Mouse (Mus musculus) cerebellum, adult 18-20 months (tissue): Measurements from ENCODE around the gene Cisd3.
"Not testable (repeated sequence)": the region's sequence is repeated elsewhere in the genome, so short reads cannot be mapped to it uniquely, and the experiment has no call there.

ENCODE experiments used
- DNase-seq, 2 experiments: peaks; one replicate each; pipeline ENCODE4 v3.0.0; 2021

Cisd3 gene

DNA sequence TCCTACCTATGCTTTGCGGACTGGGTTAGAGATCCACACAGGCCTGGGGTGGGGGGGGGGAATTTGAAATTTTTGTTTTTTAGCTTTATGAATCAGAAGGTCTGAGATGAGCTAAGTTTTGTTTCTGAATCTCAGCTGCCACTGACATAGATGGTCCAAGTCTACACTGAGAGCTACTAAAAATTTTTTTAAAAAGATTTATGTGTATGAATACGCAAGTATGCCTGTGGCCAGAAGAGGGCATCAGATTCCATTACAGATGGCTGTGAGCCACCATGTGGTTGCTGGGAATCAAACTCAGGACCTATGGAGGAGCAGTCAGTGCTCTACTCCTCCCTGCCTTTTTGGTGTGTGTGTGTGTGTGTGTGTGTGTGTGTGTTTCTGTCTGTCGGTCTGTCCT lies 28.7 kb downstream of the Cisd3 start:
- no peak for DNase-seq

DNA sequence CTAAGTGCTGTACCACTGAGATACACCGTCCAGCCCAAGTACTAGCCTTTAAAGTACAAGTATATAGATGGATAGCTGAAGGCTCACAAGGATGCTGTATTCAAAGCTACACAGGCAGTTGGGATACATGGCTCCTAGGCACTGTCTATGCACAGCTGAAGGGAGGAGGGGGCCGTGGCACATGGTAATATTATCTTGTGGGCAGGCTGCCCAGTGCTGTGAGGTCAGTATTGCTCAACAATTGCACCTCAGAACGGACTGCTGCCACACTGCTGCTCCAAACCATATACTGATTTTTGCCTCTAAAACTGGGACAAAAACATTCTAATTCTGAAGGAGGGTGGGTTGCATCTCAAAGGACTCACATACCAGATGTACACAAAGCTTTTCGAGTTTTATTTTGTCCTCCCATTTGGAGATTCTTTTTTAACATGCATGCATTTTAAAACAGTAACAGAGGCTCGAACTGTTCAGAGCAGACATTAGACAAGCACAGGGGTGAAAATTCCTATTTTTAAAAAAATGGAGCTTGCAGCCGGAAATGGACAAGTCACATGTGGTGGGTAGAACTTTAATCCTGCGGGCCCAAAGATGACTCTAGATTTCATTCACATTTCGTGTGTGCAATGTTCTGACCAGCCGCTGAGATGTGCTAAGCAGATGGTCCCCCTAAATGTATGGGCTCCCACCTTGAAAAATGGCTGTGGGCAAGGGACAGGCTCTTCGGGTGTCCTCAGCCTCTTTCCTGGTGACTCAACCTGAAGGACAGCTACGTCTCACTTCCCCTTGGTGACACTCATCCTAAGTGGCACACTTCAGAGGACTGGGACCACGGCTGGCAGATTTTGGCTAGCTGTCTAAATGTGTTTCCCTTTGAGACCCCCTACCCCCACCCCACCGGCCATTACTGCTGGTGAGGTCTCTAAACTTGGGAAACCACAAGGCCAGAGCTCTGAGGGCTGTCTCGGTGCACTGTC lies 29.4 kb downstream of the Cisd3 start:
- no peak for DNase-seq

DNA sequence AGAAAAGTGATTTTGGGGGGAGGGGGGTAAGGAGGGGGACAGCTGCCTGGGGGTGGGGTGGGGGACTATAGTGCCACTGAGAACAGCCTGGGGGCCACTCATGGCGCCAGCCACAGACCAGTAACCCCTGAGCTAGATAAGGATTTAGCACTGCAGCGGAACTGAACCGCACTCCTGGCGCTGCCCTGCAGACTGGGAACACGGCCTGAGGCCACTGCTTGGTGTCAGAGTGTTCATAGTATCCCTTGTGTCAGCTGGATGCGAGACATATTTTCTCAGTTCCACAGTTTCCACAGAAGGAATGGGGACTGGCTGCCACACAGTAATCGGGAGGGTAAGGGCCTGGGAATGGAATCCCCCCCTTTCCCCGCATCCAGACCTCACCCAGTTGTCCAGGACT lies 30.4 kb downstream of the Cisd3 start:
- DNase-seq, result no peak

DNA sequence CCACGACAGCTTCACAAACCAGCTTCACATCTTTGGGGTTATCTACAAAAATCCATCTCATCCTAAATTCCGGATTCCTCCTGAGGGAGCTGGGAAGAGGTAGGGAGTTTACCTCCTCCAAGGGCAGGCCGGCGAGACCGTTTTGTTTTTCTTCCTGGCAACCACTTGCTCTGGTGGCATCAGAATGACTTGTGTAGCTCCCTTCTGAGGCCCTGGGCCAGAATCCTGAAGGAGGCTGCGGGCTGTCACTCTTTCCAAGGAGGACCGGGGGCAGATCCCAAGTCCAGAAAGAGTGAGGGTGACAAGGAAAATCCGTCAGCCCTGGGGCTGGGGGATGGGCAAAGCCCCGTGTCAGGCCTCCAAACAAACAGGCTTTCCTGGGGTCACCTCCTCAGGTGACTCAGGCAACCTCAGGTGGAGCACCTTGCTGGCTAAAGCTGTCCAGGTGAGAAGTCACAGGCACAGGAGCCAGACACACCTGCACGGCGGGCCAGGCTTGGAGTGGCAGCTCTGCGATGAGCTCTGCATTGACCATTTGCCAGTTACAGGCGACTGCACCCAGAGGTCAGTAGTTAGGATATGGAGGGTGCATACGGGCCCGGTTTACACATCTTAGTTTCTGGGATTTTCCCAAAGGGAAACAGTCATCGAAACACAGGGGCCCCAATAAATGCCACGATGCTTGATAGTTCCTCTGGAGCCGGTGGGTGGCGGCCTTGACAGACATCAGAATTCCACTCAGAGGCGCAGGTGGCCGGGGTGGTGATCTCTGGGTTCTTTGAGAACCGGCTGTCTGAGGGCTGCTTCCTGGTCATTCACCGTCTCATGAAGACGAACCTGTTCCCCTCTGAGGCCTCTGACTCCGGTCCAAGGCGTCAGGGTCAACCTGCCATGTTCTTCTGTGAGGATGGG lies 32.0 kb downstream of the Cisd3 start:
- no peak for DNase-seq

DNA sequence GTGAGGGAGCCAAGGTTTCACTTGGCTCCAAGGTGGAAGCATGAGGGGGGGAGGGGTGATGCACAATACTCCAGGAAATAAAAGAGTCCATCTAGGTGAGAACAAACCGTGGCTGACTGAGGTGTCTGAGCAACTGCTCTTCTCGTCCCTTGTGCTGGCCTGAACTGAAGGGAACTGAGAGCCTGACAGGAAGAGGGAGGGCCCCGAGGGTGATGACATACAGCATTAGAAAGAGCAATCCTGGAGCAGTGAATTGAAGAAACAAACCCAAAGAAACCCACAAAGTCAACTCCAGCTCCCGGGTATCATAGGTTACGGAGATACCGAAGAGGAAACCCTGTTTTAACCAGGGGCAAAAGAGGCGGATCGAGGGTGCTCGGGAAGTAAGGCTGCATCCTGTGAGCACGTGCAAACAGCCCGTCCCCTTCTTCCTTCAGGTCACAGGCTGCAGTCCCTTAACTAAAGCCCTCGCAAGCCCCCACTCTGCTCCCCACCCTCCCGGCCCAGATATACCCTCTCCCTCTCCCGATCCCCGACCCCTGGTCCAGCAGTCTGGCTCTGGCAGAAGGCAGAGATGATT lies 32.7 kb downstream of the Cisd3 start:
- no peak for DNase-seq

DNA sequence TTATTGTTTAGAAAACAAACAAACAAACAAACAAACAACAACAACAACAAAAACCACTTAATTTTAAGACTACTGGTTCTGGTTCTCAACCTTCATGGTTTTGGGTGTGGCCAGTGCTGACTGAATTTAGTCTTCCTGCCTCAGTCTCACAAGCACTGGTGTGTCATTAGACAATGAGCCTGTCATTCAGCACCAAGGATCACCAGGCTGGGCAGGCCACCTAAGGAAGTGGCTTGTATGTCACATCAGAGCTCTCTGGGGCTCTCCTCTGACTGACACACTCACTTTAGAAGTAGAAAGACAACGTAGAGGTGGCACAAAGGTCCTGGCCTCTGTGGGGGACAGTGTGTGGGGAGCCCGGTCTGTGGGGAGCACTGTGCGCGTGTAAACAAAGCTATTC lies 33.4 kb downstream of the Cisd3 start:
- no peak for DNase-seq

DNA sequence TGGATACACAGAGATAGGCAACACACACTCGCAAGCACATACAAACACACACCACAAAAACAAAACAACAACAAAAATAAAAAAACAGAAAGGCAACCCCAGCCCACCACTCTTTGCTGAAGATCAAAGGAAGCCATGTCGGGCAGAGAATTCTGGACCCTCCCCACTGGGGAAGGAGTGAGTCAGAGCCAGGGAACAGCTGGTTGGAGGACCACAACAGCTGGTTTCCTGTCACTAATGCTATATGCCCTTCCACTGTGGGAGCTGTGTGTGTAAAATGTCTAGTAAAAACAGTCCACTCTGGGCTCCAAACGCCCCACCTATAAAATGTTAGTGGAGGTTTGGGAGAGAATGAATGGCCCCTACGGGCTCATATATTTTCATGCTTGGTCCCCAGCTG lies 35.7 kb downstream of the Cisd3 start:
- DNase-seq, result no peak

DNA sequence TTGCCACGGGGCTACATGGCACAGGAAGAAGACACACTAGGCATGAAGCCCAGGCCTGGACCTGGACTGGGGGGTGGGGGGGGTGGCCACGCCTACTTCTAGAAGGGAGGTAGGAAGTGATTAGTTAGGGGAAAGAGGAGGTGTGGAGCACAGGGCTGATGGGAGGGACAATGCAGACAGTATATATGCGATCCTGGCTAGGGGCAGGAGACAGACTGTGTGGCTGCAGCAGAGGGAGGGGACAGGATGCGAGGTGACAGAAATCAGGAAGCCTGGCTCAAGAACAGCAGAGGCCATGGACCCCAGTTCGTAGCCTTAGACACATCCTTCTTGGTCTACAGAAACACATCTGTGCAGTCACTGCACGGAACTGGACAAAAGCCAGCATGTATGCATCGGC lies 38.1 kb downstream of the Cisd3 start:
- DNase-seq, result no peak

DNA sequence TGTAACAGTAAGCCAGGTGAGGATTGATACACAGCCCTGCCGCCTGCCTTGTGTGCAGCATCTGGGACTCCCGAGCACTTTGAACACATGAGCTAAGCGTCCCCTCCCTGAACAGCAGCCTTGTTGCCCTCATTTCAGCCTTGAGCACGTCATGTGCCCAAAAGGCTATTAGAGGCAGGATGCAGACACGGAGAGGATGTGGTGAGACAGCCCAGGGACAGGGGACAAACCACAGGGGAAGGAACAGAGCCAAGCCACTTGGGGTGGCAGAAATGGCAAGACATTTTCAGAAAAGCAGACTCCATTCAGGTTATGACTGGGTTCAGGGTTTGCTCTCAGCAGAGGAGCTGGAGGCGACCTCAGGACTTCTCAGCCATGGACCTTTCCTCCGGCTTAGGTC lies 42.7 kb downstream of the Cisd3 start:
- no peak for DNase-seq

DNA sequence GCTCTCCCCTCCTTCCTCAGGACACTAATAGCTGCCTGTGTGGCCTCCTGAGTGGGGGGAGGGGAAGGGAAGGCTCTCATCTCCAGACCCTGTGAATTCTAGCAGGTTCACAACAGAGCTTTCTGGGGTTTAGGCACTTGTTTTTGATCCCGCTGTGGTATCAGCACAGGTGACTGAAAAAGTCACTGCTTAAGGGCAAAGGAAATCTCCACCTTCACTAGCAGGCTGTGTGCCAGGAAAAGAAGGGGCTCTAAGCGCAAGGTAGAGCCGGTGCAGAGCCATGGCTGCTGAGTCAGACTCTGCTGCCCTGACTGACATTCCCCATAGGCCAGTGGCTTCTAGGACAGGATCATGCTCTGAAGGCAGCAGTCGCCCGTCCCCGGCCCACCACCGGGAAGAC lies 43.1 kb downstream of the Cisd3 start:
- DNase-seq, result no peak

DNA sequence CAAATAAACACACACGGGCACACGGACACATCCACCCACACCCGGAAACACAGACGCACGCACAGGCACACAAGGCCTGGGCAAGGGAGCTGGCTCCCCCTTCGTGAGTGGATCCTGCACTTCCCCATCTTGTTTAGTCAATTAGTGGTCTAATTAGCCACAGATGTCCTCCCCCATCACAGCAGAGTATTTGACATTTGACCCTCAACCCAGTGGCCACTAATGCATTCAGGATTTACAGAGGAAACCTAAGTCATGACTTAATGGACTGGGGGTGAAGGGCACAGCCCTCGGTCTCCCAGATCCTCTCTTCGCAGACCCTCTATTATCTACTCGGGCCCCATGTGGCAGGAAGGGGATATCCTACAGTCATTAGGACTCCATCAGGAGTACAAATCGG lies 48.1 kb downstream of the Cisd3 start:
- no peak for DNase-seq

DNA sequence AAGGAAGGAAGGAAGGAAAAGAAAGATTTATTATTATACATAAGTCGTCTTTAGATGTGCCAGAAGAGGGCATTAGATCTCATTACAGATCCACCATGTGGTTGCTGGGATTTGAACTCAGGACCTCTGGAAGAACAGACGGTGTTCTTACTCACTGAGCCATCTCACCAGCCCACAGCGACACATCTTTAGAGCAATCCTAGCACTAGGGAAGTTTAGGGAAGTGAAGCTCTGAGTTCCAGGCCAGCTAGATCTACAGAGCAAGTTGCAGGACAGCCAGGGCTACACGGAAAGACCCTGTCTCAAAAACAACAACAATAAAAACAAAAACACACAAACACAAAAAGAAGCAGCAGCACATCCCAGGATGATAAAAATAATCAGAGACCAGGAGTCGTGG lies 49.2 kb downstream of the Cisd3 start:
- DNase-seq, result not testable (repeated sequence)

DNA sequence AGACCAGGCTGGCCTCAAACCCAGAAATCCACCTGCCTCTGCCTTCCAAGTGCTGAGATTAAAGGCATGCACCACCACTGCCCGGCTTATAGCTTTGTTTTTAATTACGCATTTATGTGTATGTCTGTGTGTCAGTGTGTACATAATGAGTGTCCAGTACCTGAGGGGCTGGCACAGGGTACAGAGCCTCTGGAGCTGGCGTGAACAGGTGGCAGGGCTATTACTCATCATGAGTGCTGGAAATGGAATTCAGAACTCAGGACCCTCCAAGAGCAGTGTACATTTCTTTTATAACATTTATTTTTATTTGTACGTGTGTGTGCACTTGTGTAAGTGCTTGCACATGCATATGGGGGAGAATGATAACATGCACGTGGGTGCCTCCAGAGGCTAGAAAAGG lies 51.0 kb downstream of the Cisd3 start:
- no peak for DNase-seq

DNA sequence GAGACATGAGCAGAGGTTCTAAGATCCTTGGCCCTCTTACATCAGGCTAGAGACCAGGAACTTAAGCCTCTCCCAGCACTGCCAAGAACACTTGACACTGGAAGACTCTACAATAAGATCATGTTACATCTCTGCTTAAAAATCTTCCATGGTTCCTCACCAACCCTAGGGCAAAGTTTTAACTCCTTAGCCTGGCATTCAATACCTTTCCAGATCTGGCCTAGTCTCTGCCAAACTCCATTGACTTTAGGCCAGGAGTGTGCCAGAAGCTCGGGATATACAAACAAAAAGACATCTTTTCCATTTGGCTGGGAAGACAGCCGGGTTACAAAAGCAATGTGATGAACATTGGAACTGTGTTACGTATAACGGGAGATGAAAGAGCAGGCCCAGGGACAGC lies 52.0 kb downstream of the Cisd3 start:
- DNase-seq, result no peak
